ENCODE assay signal across 26 mouse cellular contexts in genomic region chr6:30855205-30855604, GRCm38 (mm10).
"Had no signal": no experiment of that assay in that cellular context is flagged by ENCODE, and none has a peak within 500 bp of the region (broad histone marks: within the 10 kb centered on the region; RNA-seq: fewer than 3 reads in every experiment).

No protein-coding gene starts in this region.

- H3K4me3 ChIP-seq: gastrocnemius, adult 2 months; heart, embryonic 10.5 days; heart, embryonic 12.5 days; hindbrain, embryonic 10.5 days; hindbrain, embryonic 12.5 days; kidney, embryonic 15.5 days; limb, embryonic 13.5 days; limb, embryonic 15.5 days had no signal

- DNase-seq: forebrain, postnatal 0 days; gastrocnemius, adult 2 months; gastrocnemius, postnatal 10 days; gastrocnemius, postnatal 25 days; heart, adult 18-20 months; heart, postnatal 10 days; heart, postnatal 4 days; kidney, adult 11 months; kidney, adult 2 months; kidney, adult 9 months; kidney, postnatal 14 days; kidney, postnatal 36 days; layer of hippocampus, adult 9-11 months; layer of hippocampus, postnatal 36 days; left cerebral cortex, postnatal 4 days had no signal

- H3K9ac ChIP-seq: forebrain, postnatal 0 days; heart, embryonic 12.5 days; hindbrain, embryonic 12.5 days; hindbrain, embryonic 14.5 days; kidney, embryonic 15.5 days; limb, embryonic 13.5 days; limb, embryonic 15.5 days had no signal

- H3K4me2 ChIP-seq: heart, embryonic 12.5 days; hindbrain, embryonic 12.5 days; hindbrain, embryonic 14.5 days; kidney, embryonic 15.5 days; limb, embryonic 13.5 days; limb, embryonic 15.5 days had no signal

- H3K27ac ChIP-seq: gastrocnemius, adult 2 months; heart, embryonic 10.5 days; hindbrain, embryonic 10.5 days; hindbrain, embryonic 12.5 days; hindbrain, embryonic 14.5 days; kidney, embryonic 15.5 days; kidney, postnatal 0 days; limb, embryonic 13.5 days had no signal

- H3K4me1 ChIP-seq: heart, embryonic 10.5 days; heart, embryonic 12.5 days; hindbrain, embryonic 10.5 days; hindbrain, embryonic 12.5 days; kidney, embryonic 15.5 days; limb, embryonic 13.5 days; limb, embryonic 15.5 days had no signal

- H3K27me3 ChIP-seq: heart, embryonic 12.5 days; hindbrain, embryonic 12.5 days; kidney, embryonic 15.5 days; limb, embryonic 13.5 days; limb, embryonic 15.5 days had no signal

- ATAC-seq: forebrain, postnatal 0 days; hindbrain, embryonic 16.5 days; inflammation-experienced regulatory T-cells, adult 6 months had no signal

- H3K9me3 ChIP-seq: heart, embryonic 10.5 days; heart, embryonic 12.5 days; hindbrain, embryonic 10.5 days; hindbrain, embryonic 12.5 days; kidney, embryonic 15.5 days; limb, embryonic 13.5 days; limb, embryonic 15.5 days had no signal
